Mouse (Mus musculus) MEL (cell line): ENCODE data around the gene Unc119.

Experiments used
- CTCF ChIP-seq, 3 experiments: IDR thresholded peaks in 2 of 3; conservative IDR thresholded peaks in 1 of 3; 2 replicates each; pipeline ENCODE4 v1.5.1; 2011 to 2012; ENCODE audit warnings: low read length in 3 of 3, low read depth in 2 of 3, mild to moderate bottlenecking in 2 of 3, improper control_type of control experiment in 1 of 3, inconsistent platforms in 1 of 3, mixed read lengths in 1 of 3, moderate library complexity in 1 of 3; ENCODE audit not compliant: control insufficient read depth in 1 of 3, insufficient read depth in 1 of 3, poor library complexity in 1 of 3, severe bottlenecking in 1 of 3
- GATA1 ChIP-seq: IDR thresholded peaks from 2 replicates; pipeline ENCODE4 v1.6.1; 2011; ENCODE audit warnings: low read depth, low read length, improper control_type of control experiment
- MAX ChIP-seq: IDR thresholded peaks from 2 replicates; pipeline ENCODE4 v1.6.1; 2011; ENCODE audit warnings: low read length, improper control_type of control experiment
- MEF2A ChIP-seq: IDR thresholded peaks from 2 replicates; pipeline ENCODE4 v1.6.1; 2014; ENCODE audit warnings: low read depth, mild to moderate bottlenecking, inconsistent platforms, low read length, improper control_type of control experiment; ENCODE audit not compliant: poor library complexity, insufficient replicate concordance, severe bottlenecking; ENCODE audit errors: extremely low read depth
- POLR2A ChIP-seq, 2 experiments: IDR thresholded peaks; 2 replicates each; pipeline ENCODE4 v1.6.1; 2011 to 2012; ENCODE audit warnings: low read length in 2 of 2, mild to moderate bottlenecking in 2 of 2, control low read depth in 1 of 2, improper control_type of control experiment in 1 of 2, low read depth in 1 of 2, moderate library complexity in 1 of 2; ENCODE audit not compliant: control insufficient read depth in 1 of 2, insufficient read depth in 1 of 2, poor library complexity in 1 of 2
- POLR2AphosphoS5 ChIP-seq: IDR thresholded peaks from 2 replicates; pipeline ENCODE4 v1.6.1; 2012; ENCODE audit warnings: low read depth, borderline replicate concordance, mild to moderate bottlenecking, inconsistent platforms, low read length, moderate library complexity, mixed read lengths
- RAD21 ChIP-seq: IDR thresholded peaks from 2 replicates; pipeline ENCODE4 v1.6.1; 2011; ENCODE audit warnings: mild to moderate bottlenecking, low read depth, low read length, improper control_type of control experiment
- USF1 ChIP-seq: IDR thresholded peaks from 2 replicates; pipeline ENCODE4 v1.6.1; 2014; ENCODE audit warnings: low read depth, mild to moderate bottlenecking, inconsistent platforms, low read length, improper control_type of control experiment, moderate library complexity

DNA sequence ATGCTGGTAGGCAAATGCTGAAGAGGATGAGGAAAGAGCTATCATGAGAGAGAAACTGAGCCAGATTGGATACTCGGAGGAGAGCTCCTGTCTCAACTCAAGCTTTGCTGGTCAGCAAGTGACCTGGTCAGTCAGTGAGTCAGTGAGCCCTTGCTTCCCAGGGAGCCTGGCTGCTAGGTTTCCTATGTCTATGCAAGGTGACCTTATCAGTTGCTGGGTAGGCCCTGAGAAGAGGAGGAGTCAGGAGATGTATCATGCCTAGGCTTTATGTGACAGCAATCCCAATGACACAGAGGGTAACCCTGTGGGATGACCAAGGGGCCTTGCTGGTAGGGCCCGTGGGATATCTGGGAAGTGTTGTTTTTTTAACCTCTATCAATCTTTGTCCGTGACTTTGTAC, 28.9 kb downstream of the Unc119 start:
- TF ChIP-seq POLR2AphosphoS5 (no peak), MAX (no peak), POLR2A (IDR thresholded peaks at IDR 0.05; ENCODE audit: control insufficient read depth in 1 of 2, insufficient read depth in 1 of 2, low read depth in 1 of 2, low read length in 2 of 2, poor library complexity in 1 of 2) (no peak), USF1 (no peak), GATA1 (no peak), RAD21 (no peak), CTCF (IDR thresholded peaks at IDR 0.05 in 2 of 3, conservative IDR thresholded peaks at IDR 0.05 in 1 of 3; ENCODE audit: control insufficient read depth in 1 of 3, insufficient read depth in 1 of 3, low read depth in 2 of 3, low read length in 3 of 3, poor library complexity in 1 of 3, severe bottlenecking in 1 of 3) (no peak), MEF2A (no peak)
